Mouse (Mus musculus) CD8-positive naive resting alpha-beta T cell, adult 2 months (primary cell): ENCODE results near the gene Chd1.

ENCODE experiments used
- DNase-seq, 2 experiments: peaks; one replicate each; pipeline ENCODE4 v3.0.0; 2022; ENCODE audit warnings: low read depth in 2 of 2, low spot score in 2 of 2

The Chd1 gene

GRCm38 (mm10) chr17:15808468-15809374 lies 104.0 kb downstream of the Chd1 start:
- DNase-seq, result no peak

- DNase-seq, result no peak
Measured at GRCm38 (mm10) chr17:15809949-15810348, 105.2 kb downstream of the Chd1 start.

- no peak for DNase-seq
Measured at GRCm38 (mm10) chr17:15812136-15812778, 107.5 kb downstream of the Chd1 start.

- DNase-seq, result no peak
Measured at GRCm38 (mm10) chr17:15813658-15814212, 109.0 kb downstream of the Chd1 start.

- DNase-seq, result no peak
Measured at GRCm38 (mm10) chr17:15815312-15816018, 110.7 kb downstream of the Chd1 start.

- no peak for DNase-seq
Measured at GRCm38 (mm10) chr17:15816379-15817095, 111.8 kb downstream of the Chd1 start.

GRCm38 (mm10) chr17:15817096-15817450 lies 112.3 kb downstream of the Chd1 start:
- no peak for DNase-seq

GRCm38 (mm10) chr17:15817634-15818033 lies 112.9 kb downstream of the Chd1 start:
- no peak for DNase-seq

GRCm38 (mm10) chr17:15818372-15818771 lies 113.6 kb downstream of the Chd1 start:
- no peak for DNase-seq

- DNase-seq, result no peak
Measured at GRCm38 (mm10) chr17:15820146-15820545, 115.4 kb downstream of the Chd1 start.

GRCm38 (mm10) chr17:15820761-15821160 lies 116.0 kb downstream of the Chd1 start:
- no peak for DNase-seq

- DNase-seq, result peak in 1 of 2 experiments; percentile 27
Measured at GRCm38 (mm10) chr17:15821706-15822105, 116.9 kb downstream of the Chd1 start.
